Mouse (Mus musculus): ENCODE results near the gene Hmx2. TPM values are rescaled to one million over a fixed set of nuclear protein-coding genes. Genes with fewer than 3 reads are reported as not detected.
A peak's percentile ranks its signal among the peaks of the same experiment; 100 is the strongest.

Gene Hmx2
- total RNA-seq (2021): not detected
- long read RNA-seq, experiment 1: 0 reads
- long read RNA-seq, experiment 2: 0 reads

GRCm38 (mm10) chr7:131548473-131548872 is at the start of gene Hmx2:
Gene Hmx2, plus strand, starts transcription at chr7:131548773.
- no peak for DNase-seq

GRCm38 (mm10) chr7:131503739-131504138 is 44.8 kb upstream of the Hmx2 start:
- DNase-seq: no peak

GRCm38 (mm10) chr7:131539979-131540378 is 8.6 kb upstream of the Hmx2 start:
- peak; percentile 75 to 91 for DNase-seq

GRCm38 (mm10) chr7:131541184-131542114 is 7.1 kb upstream of the Hmx2 start:
- DNase-seq: peak in 1 of 2 experiments; percentile 26

GRCm38 (mm10) chr7:131542115-131542871 is 6.3 kb upstream of the Hmx2 start, which contains the start of gene Hmx3:
Gene Hmx3, plus strand, starts transcription at chr7:131542867.
- DNase-seq: peak in 1 of 2 experiments; percentile 28

GRCm38 (mm10) chr7:131542872-131543622 is 5.5 kb upstream of the Hmx2 start:
- peak in 1 of 2 experiments; percentile 35 for DNase-seq

- peak in 1 of 2 experiments; percentile 45 for DNase-seq
These were observed 4.7 kb upstream of the Hmx2 start for GRCm38 (mm10) chr7:131543623-131544481.

- DNase-seq: no peak
These were observed 3.7 kb upstream of the Hmx2 start for GRCm38 (mm10) chr7:131544871-131545270.

- DNase-seq: peak in 1 of 2 experiments; percentile 15
These were observed 2.7 kb upstream of the Hmx2 start for GRCm38 (mm10) chr7:131545701-131546385.

- peak in 1 of 2 experiments; percentile 4 for DNase-seq
These were observed 2.1 kb upstream of the Hmx2 start for GRCm38 (mm10) chr7:131546423-131546822.

GRCm38 (mm10) chr7:131547481-131547880 is 1.1 kb upstream of the Hmx2 start:
- no peak for DNase-seq

GRCm38 (mm10) chr7:131551471-131551870 is 2.9 kb downstream of the Hmx2 start:
- DNase-seq: no peak

- peak in 1 of 2 experiments; percentile 6 for DNase-seq
These were observed 3.6 kb downstream of the Hmx2 start for GRCm38 (mm10) chr7:131551931-131552741.

GRCm38 (mm10) chr7:131552781-131553180 is 4.2 kb downstream of the Hmx2 start:
- peak in 1 of 2 experiments; percentile 9 for DNase-seq

- DNase-seq: peak; percentile 35 to 36
These were observed 5.2 kb downstream of the Hmx2 start for GRCm38 (mm10) chr7:131553771-131554175.

GRCm38 (mm10) chr7:131554341-131555180 is 6.0 kb downstream of the Hmx2 start:
- peak in 1 of 2 experiments; percentile 39 for DNase-seq

GRCm38 (mm10) chr7:131555301-131556081 is 6.9 kb downstream of the Hmx2 start:
- DNase-seq: peak in 1 of 2 experiments; percentile 66

- no peak for DNase-seq
These were observed 7.5 kb downstream of the Hmx2 start for GRCm38 (mm10) chr7:131556116-131556515.

Data from heart, adult 18-20 months (tissue).